Mouse (Mus musculus) erythroblast, adult 5-6 weeks (primary cell): Measurements from ENCODE around the gene Wdr70. TPM values are rescaled to one million over a fixed set of nuclear protein-coding genes. Genes with fewer than 3 reads are reported as not detected.
"Not testable (repeated sequence)": the region's sequence is repeated elsewhere in the genome, so short reads cannot be mapped to it uniquely, and the experiment has no call there.

Experiments used
- ATAC-seq: replicated peaks from 2 replicates; pipeline ENCODE4 v1.8.0; 2016; ENCODE audit warnings: moderate number of reproducible peaks, mild to moderate bottlenecking, moderate TSS enrichment, inconsistent platforms; ENCODE audit not compliant: poor library complexity, low FRiP score, severe bottlenecking
- total RNA-seq, 2 experiments: library from RNA; stranded (forward) in 1 of 2; stranded (reverse) in 1 of 2; fragments of 150-400 nt in 1 of 2; fragments of 200-764, 138-1000 nt in 1 of 2; gene quantifications; 2 replicates each; pipeline versions ENCODE4 v1.2.3 to v1.2.4; 2015 to 2017; ENCODE audit warnings: low replicate concordance in 2 of 2

Wdr70 gene
- total RNA-seq (2015; ENCODE audit: low replicate concordance): 8.6 and 28.4 TPM in 2 replicates
- total RNA-seq (2017; ENCODE audit: low replicate concordance): 16.9 and 25.1 TPM in 2 replicates

- ATAC-seq: peak; percentile 98
Measured at GRCm38 (mm10) chr15:8098774-8099749, at the start of gene Wdr70. Gene Wdr70, minus strand, starts transcription at chr15:8099209.

GRCm38 (mm10) chr15:8135606-8136005 lies 36.6 kb upstream of the Wdr70 start:
- ATAC-seq: no peak

- no peak for ATAC-seq
Measured at GRCm38 (mm10) chr15:8131761-8132160, 32.8 kb upstream of the Wdr70 start.

- no peak for ATAC-seq
Measured at GRCm38 (mm10) chr15:8131268-8131667, 32.3 kb upstream of the Wdr70 start.

GRCm38 (mm10) chr15:8129281-8129680 lies 30.3 kb upstream of the Wdr70 start:
- ATAC-seq: no peak

GRCm38 (mm10) chr15:8109782-8110181 lies 10.8 kb upstream of the Wdr70 start:
- no peak for ATAC-seq

- peak; percentile 99 for ATAC-seq
Measured at GRCm38 (mm10) chr15:8108966-8109743, 10.1 kb upstream of the Wdr70 start, which contains the start of gene Nup155. Gene Nup155, plus strand, starts transcription at chr15:8109273.

GRCm38 (mm10) chr15:8108360-8108965 lies 9.5 kb upstream of the Wdr70 start:
- no peak for ATAC-seq

GRCm38 (mm10) chr15:8101975-8102542 lies 3.0 kb upstream of the Wdr70 start:
- ATAC-seq: not testable (repeated sequence)

- peak; percentile 81 for ATAC-seq
Measured at GRCm38 (mm10) chr15:8097853-8098252, 1.2 kb downstream of the Wdr70 start.

GRCm38 (mm10) chr15:8092668-8093067 lies 6.3 kb downstream of the Wdr70 start:
- not testable (repeated sequence) for ATAC-seq

- ATAC-seq: no peak
Measured at GRCm38 (mm10) chr15:8090685-8091084, 8.3 kb downstream of the Wdr70 start.

- no peak for ATAC-seq
Measured at GRCm38 (mm10) chr15:8088715-8089114, 10.3 kb downstream of the Wdr70 start.

- no peak for ATAC-seq
Measured at GRCm38 (mm10) chr15:8087293-8087692, 11.7 kb downstream of the Wdr70 start.

GRCm38 (mm10) chr15:8082139-8082538 lies 16.9 kb downstream of the Wdr70 start:
- no peak for ATAC-seq

- not testable (repeated sequence) for ATAC-seq
Measured at GRCm38 (mm10) chr15:8073159-8073558, 25.9 kb downstream of the Wdr70 start.

GRCm38 (mm10) chr15:8065221-8065620 lies 33.8 kb downstream of the Wdr70 start:
- ATAC-seq: no peak

GRCm38 (mm10) chr15:8051177-8051576 lies 47.8 kb downstream of the Wdr70 start:
- no peak for ATAC-seq

GRCm38 (mm10) chr15:8039834-8040233 lies 59.2 kb downstream of the Wdr70 start:
- ATAC-seq: no peak

- ATAC-seq: no peak
Measured at GRCm38 (mm10) chr15:8038457-8038856, 60.6 kb downstream of the Wdr70 start.
